9 mouse cellular contexts compared by ENCODE assay signal in genomic region chr11:5314796-5315195, GRCm38 (mm10). TPM values are rescaled to one million over a fixed set of nuclear protein-coding genes. Genes with fewer than 3 reads are reported as not detected.
DNase-seq lines count a peak whose midpoint lies in the region; ATAC-seq and TF ChIP-seq lines count a peak whose summit lies in the region.
"Had no signal": no experiment of that assay in that cellular context is flagged by ENCODE, and none has a peak within 500 bp of the region (broad histone marks: within the 10 kb centered on the region; RNA-seq: fewer than 3 reads in every experiment).

No protein-coding gene starts in this region.

- peaks cover 36% of the 10 kb centered on the region for H3K4me1 ChIP-seq in hindbrain, embryonic 10.5 days (replicated peaks)
- peaks cover 13% of the 10 kb centered on the region; the same call in 1 of the 2 replicates for H3K4me1 ChIP-seq in hindbrain, embryonic 11.5 days (replicated peaks; ENCODE audit: control insufficient read depth, insufficient read depth, low read length)
- peaks cover 24% of the 10 kb centered on the region for H3K4me1 ChIP-seq in forebrain, postnatal 0 days (ENCODE audit: insufficient read depth)

- H3K27me3 ChIP-seq in hindbrain, embryonic 10.5 days (ENCODE audit: insufficient read depth, poor library complexity, severe bottlenecking), result no peaks in the 10 kb centered on the region
- no peaks in the 10 kb centered on the region for H3K27me3 ChIP-seq in hindbrain, embryonic 11.5 days (ENCODE audit: control insufficient read depth, insufficient read depth, low read length)
- H3K27me3 ChIP-seq in forebrain, postnatal 0 days (ENCODE audit: insufficient read depth, low read length), result no peaks in the 10 kb centered on the region

- H3K9me3 ChIP-seq in hindbrain, embryonic 10.5 days, result no peaks in the 10 kb centered on the region
- no peaks in the 10 kb centered on the region for H3K9me3 ChIP-seq in hindbrain, embryonic 11.5 days (ENCODE audit: control insufficient read depth, low read length)
- H3K9me3 ChIP-seq in forebrain, postnatal 0 days (ENCODE audit: low read length), result no peaks in the 10 kb centered on the region
- H3K9me3 ChIP-seq: G1E had no signal

- no peak for TF ChIP-seq POLR2A in brain, embryonic 14.5 days (IDR thresholded peaks at IDR 0.05; ENCODE audit: borderline replicate concordance, extremely low read depth, insufficient read depth, insufficient read length, poor library complexity, severe bottlenecking)

- TF ChIP-seq CTCF in brain, embryonic 14.5 days (IDR thresholded peaks at IDR 0.05; ENCODE audit: borderline replicate concordance, extremely low read depth, insufficient read depth, insufficient read length), result no peak
- TF ChIP-seq CTCF in forebrain, postnatal 0 days (IDR thresholded peaks at IDR 0.05; ENCODE audit: low read depth), result no peak

- H3K4me2 ChIP-seq in hindbrain, embryonic 11.5 days (replicated peaks; ENCODE audit: low read depth, low read length), result no peak overlapping the region
- no peak overlapping the region for H3K4me2 ChIP-seq in forebrain, postnatal 0 days (ENCODE audit: low read depth)

- H3K27ac ChIP-seq in hindbrain, embryonic 10.5 days, result peak overlapping the region; percentile 45; the same call in 1 of the 2 replicates
- no peak overlapping the region for H3K27ac ChIP-seq in hindbrain, embryonic 11.5 days (ENCODE audit: low read depth, low read length)
- peak overlapping the region; percentile 70 for H3K27ac ChIP-seq in forebrain, postnatal 0 days (ENCODE audit: low read depth, low read length)

- H3K4me3 ChIP-seq in hindbrain, embryonic 10.5 days, result no peak overlapping the region
- no peak overlapping the region for H3K4me3 ChIP-seq in hindbrain, embryonic 11.5 days (ENCODE audit: low read depth, low read length)
- no peak overlapping the region for H3K4me3 ChIP-seq in forebrain, postnatal 0 days (ENCODE audit: low read depth, low read length)

- no peaks in the 10 kb centered on the region for H3K36me3 ChIP-seq in hindbrain, embryonic 10.5 days
- no peaks in the 10 kb centered on the region for H3K36me3 ChIP-seq in hindbrain, embryonic 11.5 days (ENCODE audit: control insufficient read depth, insufficient read depth, low read length)
- H3K36me3 ChIP-seq in forebrain, postnatal 0 days (ENCODE audit: insufficient read depth), result no peaks in the 10 kb centered on the region

- DNase-seq in hindbrain, embryonic 10.5 days (ENCODE audit: low spot score), result no peak
- no peak for DNase-seq in hindbrain, embryonic 11.5 days (ENCODE audit: low spot score)
- DNase-seq in brain, embryonic 14.5 days (ENCODE audit: low read depth), result peak; percentile 93
- peak; percentile 73 for DNase-seq in forebrain, postnatal 0 days
- peak; percentile 28 to 71 for DNase-seq in layer of hippocampus, adult 18-20 months (ENCODE audit: low spot score in 2 of 2)
- peak; percentile 33 for DNase-seq in lung, postnatal 36 days
- DNase-seq in urinary bladder, adult 18-20 months (ENCODE audit: low spot score in 2 of 2), result no peak
- DNase-seq in spleen, adult 12 weeks (ENCODE audit: low spot score), result no peak

- no peak overlapping the region for H3K9ac ChIP-seq in hindbrain, embryonic 11.5 days (ENCODE audit: low read depth, low read length)
- H3K9ac ChIP-seq in forebrain, postnatal 0 days, result no peak overlapping the region

- ATAC-seq in hindbrain, embryonic 11.5 days (ENCODE audit: low FRiP score), result no peak
- no peak for ATAC-seq in forebrain, postnatal 0 days

RNA-seq across cellular contexts. Expression of gene Kremen1, which starts 53.4 kb away (rescaled TPM):
- 12.1 and 12.8 TPM in 2 replicates for polyA plus RNA-seq in hindbrain, embryonic 10.5 days (2016; fragmentation: Nextera tagmentation; extraction: Ambion mirVana)
- polyA plus RNA-seq in hindbrain, embryonic 11.5 days (2014; fragmentation: Nextera tagmentation; extraction: Ambion mirVana), result 6.6 and 6.7 TPM in 2 replicates
- polyA plus RNA-seq in brain, embryonic 14.5 days (2012; rRNA removed), result 9.2 and 11.4 TPM in 2 replicates
- 7.5 and 9.7 TPM in 2 replicates for total RNA-seq in forebrain, postnatal 0 days (2014; rRNA removed)
- 2.3 and 2.9 TPM in 2 replicates for polyA plus RNA-seq in forebrain, postnatal 0 days (2015; fragmentation: Nextera tagmentation; extraction: Ambion mirVana)
- 10 to 100 TPM; 12.9 to 15.5 TPM for total RNA-seq in layer of hippocampus, adult 18-20 months (2021)

Comparison
In these comparisons a context has a peak if more than half of its experiments do, and no peak if none do; other contexts are left out.
1. DNase-seq: peak in brain, embryonic 14.5 days (single experiment), forebrain, postnatal 0 days (single experiment), layer of hippocampus, adult 18-20 months (2 of 2) and lung, postnatal 36 days (single experiment); none in hindbrain, embryonic 10.5 days (single experiment), hindbrain, embryonic 11.5 days (single experiment), urinary bladder, adult 18-20 months (0 of 2) and spleen, adult 12 weeks (single experiment).